Mouse (Mus musculus): Measurements from ENCODE around the gene Gm27027.

DNA sequence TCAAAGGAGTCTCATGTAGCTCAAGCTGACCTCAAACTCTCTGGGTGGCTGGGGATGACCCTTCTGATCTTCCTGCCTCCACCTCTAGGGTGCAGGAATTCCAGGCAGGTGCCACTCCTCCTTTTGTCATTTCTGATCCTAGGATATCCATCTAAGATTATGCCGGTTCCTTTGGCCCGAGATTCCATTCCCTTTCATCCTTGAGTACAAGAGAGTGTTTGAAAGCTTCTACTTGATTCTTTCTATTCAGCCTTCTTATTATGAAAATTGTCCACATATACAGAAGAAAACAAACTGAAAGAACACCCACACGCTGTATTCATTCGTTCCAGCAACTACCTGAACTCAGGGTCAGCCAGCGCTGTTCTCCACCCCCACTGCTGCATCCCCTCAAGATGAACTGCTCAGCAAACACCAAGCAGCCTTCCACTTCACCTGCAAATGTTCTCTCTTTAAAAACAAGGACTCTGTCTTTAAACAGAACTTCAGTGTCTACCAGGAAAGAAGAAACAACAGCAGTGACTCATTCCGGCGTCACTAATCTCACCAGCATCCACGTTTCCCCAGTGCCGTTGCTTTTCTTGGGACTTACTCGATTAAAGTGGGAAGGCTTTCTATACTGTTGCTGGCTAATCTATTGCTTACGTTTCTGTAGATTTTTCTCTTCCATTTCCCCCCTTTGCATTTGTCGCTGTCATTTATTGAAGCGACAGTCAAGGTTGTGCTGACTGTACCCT is 68.3 kb downstream of the Gm27027 start:
- TF ChIP-seq GATA1 (IDR thresholded peaks at IDR 0.05; ENCODE audit: borderline replicate concordance, low read length), result no peak
- no peak for TF ChIP-seq FLI1 (IDR thresholded peaks at IDR 0.05; ENCODE audit: low read length)
